Mouse (Mus musculus) lung, postnatal 14 days (tissue): ENCODE results near the gene Olfr1228.

ENCODE experiments used
- DNase-seq: peaks from one replicate; pipeline ENCODE4 v3.0.0; 2021

Olfr1228 gene

DNA sequence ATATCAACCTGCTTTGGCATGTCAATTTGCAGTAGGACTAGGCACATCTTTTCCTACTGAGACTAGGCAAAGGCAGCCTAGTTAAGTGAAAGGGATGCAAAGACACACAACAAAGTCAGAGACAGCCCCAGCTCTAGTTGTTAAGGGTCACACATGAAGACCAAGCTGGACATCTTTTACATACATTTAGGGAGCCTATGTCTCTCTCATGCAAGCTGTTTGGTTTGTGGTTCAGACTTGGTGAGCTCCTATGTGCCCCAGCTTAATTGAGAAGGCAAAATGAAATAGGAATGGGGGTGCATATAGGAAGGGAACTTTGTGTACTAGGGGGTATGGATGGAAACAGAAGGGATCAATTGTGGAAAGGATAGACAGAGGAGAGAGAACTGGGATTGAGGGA is at the start of gene Olfr1228:
Olfr1228 (minus strand) TSS at position 101 of the 400 bp plus-strand sequence.
- no peak for DNase-seq

DNA sequence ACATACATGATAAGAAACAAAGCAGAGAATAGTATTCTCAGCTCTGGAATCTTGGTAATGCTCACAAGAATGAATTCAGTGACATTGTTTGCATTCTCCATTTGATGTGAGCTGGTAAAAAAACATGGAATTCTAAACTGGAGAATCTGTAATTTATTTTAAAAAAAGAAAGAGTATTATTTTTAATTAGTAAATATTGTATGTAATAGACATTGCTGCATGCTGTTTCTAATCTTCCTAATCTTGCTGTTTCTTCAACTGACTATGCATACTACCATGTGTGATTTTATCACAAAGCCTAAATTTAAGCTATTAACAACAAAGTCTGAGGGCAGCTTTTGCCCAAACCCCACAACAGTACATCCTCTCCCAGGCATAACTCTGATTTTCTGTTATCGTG is 43.3 kb upstream of the Olfr1228 start, which contains the start of gene Olfr1230:
Olfr1230 (minus strand) TSS at position 101 of the 400 bp plus-strand sequence.
- DNase-seq: no peak

DNA sequence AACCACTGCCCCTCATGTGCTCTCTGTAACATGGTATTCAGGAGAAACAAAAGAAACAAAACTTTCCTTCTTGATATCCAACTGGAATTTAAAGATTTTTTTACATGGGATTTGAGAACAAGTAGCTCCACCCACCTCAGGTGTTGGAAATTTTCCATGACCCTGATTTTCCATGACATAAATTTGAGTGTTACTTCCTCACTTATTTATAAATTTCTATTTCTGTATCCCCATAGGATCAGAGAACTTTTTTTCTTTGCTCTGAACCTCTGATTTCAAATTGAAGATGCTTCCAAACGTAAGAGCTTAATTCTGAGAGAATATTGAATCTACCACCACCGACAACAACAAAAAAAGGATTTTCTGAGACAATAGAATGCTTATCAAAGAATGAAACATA is 34.1 kb upstream of the Olfr1228 start, which contains the start of gene Olfr1229:
Olfr1229 (minus strand) TSS at position 101 of the 400 bp plus-strand sequence.
- DNase-seq: no peak

- DNase-seq: no peak
These were observed 53.9 kb downstream of the Olfr1228 start, which contains the start of gene Olfr1226 for GRCm38 (mm10) chr2:89199948-89200347. Gene Olfr1226, minus strand, starts transcription at chr2:89200048.
